Mouse (Mus musculus) hematopoietic stem cell, adult 5-6 weeks (primary cell): Measurements from ENCODE around the gene Pard3b. TPM values are rescaled to one million over a fixed set of nuclear protein-coding genes. Genes with fewer than 3 reads are reported as not detected.

Experiments used
- ATAC-seq, 2 experiments: fragments of 125-278 bp in 1 of 2; replicated peaks in 1 of 2; 2 replicates each; pipeline ENCODE4 v1.8.0; 2016 to 2017; ENCODE audit warnings: inconsistent platforms in 2 of 2, mild to moderate bottlenecking in 2 of 2, moderate number of reproducible peaks in 2 of 2, low read depth in 1 of 2, moderate TSS enrichment in 1 of 2; ENCODE audit not compliant: low FRiP score in 2 of 2, poor library complexity in 2 of 2, severe bottlenecking in 2 of 2, insufficient read depth in 1 of 2, low TSS enrichment in 1 of 2
- total RNA-seq: library from RNA; stranded (forward); fragments of 172-1452, 232-1000 nt; gene quantifications from 2 replicates; pipeline ENCODE4 v1.2.3, GENCODE M21; 2017

Pard3b gene
- total RNA-seq, 1 experiment from 2014 or later: 15.8 TPM

- ATAC-seq: no peak
Observed at GRCm38 (mm10) chr1:61711523-61711922, 72.9 kb downstream of the Pard3b start.

- no peak for ATAC-seq
Observed at GRCm38 (mm10) chr1:61729654-61730053, 91.0 kb downstream of the Pard3b start.

- ATAC-seq: no peak
Observed at GRCm38 (mm10) chr1:61736550-61736949, 97.9 kb downstream of the Pard3b start.

GRCm38 (mm10) chr1:61742831-61743230, 104.2 kb downstream of the Pard3b start:
- ATAC-seq: no peak

- ATAC-seq: no peak
Observed at GRCm38 (mm10) chr1:61747481-61747880, 108.9 kb downstream of the Pard3b start.

GRCm38 (mm10) chr1:61751008-61751407, 112.4 kb downstream of the Pard3b start:
- no peak for ATAC-seq

GRCm38 (mm10) chr1:61756771-61757170, 118.1 kb downstream of the Pard3b start:
- ATAC-seq: no peak

- peak; percentile 76; a peak in 3 of 4 replicates for ATAC-seq
Observed at GRCm38 (mm10) chr1:61771213-61771612, 132.6 kb downstream of the Pard3b start.

- no peak for ATAC-seq
Observed at GRCm38 (mm10) chr1:61778731-61779130, 140.1 kb downstream of the Pard3b start.

GRCm38 (mm10) chr1:61779906-61780305, 141.3 kb downstream of the Pard3b start:
- 0 out of 4 replicates have a peak, but pooled peaks of 1 of the 2 experiments have one; percentile 32 for ATAC-seq

- no peak for ATAC-seq
Observed at GRCm38 (mm10) chr1:61796296-61796695, 157.7 kb downstream of the Pard3b start.

GRCm38 (mm10) chr1:61820213-61820612, 181.6 kb downstream of the Pard3b start:
- no peak for ATAC-seq

- ATAC-seq: no peak
Observed at GRCm38 (mm10) chr1:61825560-61826191, 187.1 kb downstream of the Pard3b start.

GRCm38 (mm10) chr1:61837006-61837544, 198.5 kb downstream of the Pard3b start:
- no peak for ATAC-seq

GRCm38 (mm10) chr1:61846606-61847005, 208.0 kb downstream of the Pard3b start:
- no peak for ATAC-seq

- ATAC-seq: no peak
Observed at GRCm38 (mm10) chr1:61849029-61849714, 210.5 kb downstream of the Pard3b start.

GRCm38 (mm10) chr1:61850471-61850870, 211.8 kb downstream of the Pard3b start:
- no peak for ATAC-seq

GRCm38 (mm10) chr1:61851176-61851575, 212.6 kb downstream of the Pard3b start:
- no peak; a peak in 1 of 4 replicates for ATAC-seq
